Mouse (Mus musculus) MEL (cell line): ENCODE data around the gene Tepsin. TPM values are rescaled to one million over a fixed set of nuclear protein-coding genes. Genes with fewer than 3 reads are reported as not detected.

Experiments used
- DNase-seq: peaks from one replicate; pipeline ENCODE4 v3.0.0; 2011; ENCODE audit warnings: low read depth, low spot score
- H3K27ac ChIP-seq: 2 replicates; pipeline ENCODE4 v1.5.1; 2012; ENCODE audit warnings: low read depth, mild to moderate bottlenecking, control low read depth, low read length, moderate library complexity; ENCODE audit not compliant: control insufficient read depth
- H3K27me3 ChIP-seq, 2 experiments: fragments of 150-350 bp in 1 of 2; sonication (generic) in 1 of 2; 2 replicates each; pipeline ENCODE4 v1.6.1; 2012; ENCODE audit warnings: low read length in 2 of 2, mild to moderate bottlenecking in 2 of 2, improper control_type of control experiment in 1 of 2, moderate library complexity in 1 of 2; ENCODE audit not compliant: insufficient read depth in 2 of 2, control insufficient read depth in 1 of 2
- H3K36me3 ChIP-seq, 2 experiments: 2 replicates each; pipeline ENCODE4 v1.6.1; 2012 to 2014; ENCODE audit warnings: low read length in 2 of 2, improper control_type of control experiment in 1 of 2, inconsistent platforms in 1 of 2, mild to moderate bottlenecking in 1 of 2; ENCODE audit not compliant: insufficient read depth in 2 of 2, control insufficient read depth in 1 of 2
- H3K4me1 ChIP-seq, 2 experiments: fragments of 150-350 bp in 1 of 2; sonication (generic) in 1 of 2; 2 replicates each; pipeline ENCODE4 v1.6.1; 2012; ENCODE audit warnings: low read length in 2 of 2, improper control_type of control experiment in 1 of 2, mild to moderate bottlenecking in 1 of 2; ENCODE audit not compliant: insufficient read depth in 2 of 2, control insufficient read depth in 1 of 2
- H3K4me3 ChIP-seq, 2 experiments: fragments of 150-350 bp in 1 of 2; sonication (generic) in 1 of 2; 2 replicates each; pipeline ENCODE4 v1.5.1; 2012; ENCODE audit warnings: low read depth in 2 of 2, low read length in 2 of 2, mild to moderate bottlenecking in 2 of 2, moderate library complexity in 2 of 2, control low read depth in 1 of 2, improper control_type of control experiment in 1 of 2; ENCODE audit not compliant: control insufficient read depth in 1 of 2, insufficient read depth in 1 of 2
- H3K79me2 ChIP-seq: 2 replicates; pipeline ENCODE4 v1.6.1; 2012; ENCODE audit warnings: mild to moderate bottlenecking, low read length, moderate library complexity; ENCODE audit not compliant: control insufficient read depth, poor library complexity, insufficient read depth
- H3K9ac ChIP-seq: 2 replicates; pipeline ENCODE4 v1.6.1; 2012; ENCODE audit warnings: low read depth, mild to moderate bottlenecking, control low read depth, low read length, moderate library complexity; ENCODE audit not compliant: control insufficient read depth, poor library complexity, severe bottlenecking
- H3K9me3 ChIP-seq: fragments of 150-350 bp; sonication (generic); replicated peaks from 2 replicates; pipeline ENCODE4 v1.6.1; 2012; ENCODE audit warnings: mild to moderate bottlenecking, low read length, improper control_type of control experiment, moderate library complexity; ENCODE audit not compliant: insufficient read depth
- E2F4 ChIP-seq: IDR thresholded peaks from 2 replicates; pipeline ENCODE4 v1.6.1; 2011; ENCODE audit warnings: low read depth, low read length, improper control_type of control experiment, borderline replicate concordance
- JUND ChIP-seq: IDR thresholded peaks from 2 replicates; pipeline ENCODE4 v1.6.1; 2011; ENCODE audit warnings: low read depth, mild to moderate bottlenecking, improper control_type of control experiment, low read length
- NRF1 ChIP-seq: IDR thresholded peaks from 2 replicates; pipeline ENCODE4 v1.6.1; 2014; ENCODE audit warnings: low read depth, mild to moderate bottlenecking, inconsistent platforms, low read length, improper control_type of control experiment, moderate library complexity; ENCODE audit not compliant: poor library complexity, insufficient read depth, severe bottlenecking
- POLR2A ChIP-seq, 2 experiments: IDR thresholded peaks; 2 replicates each; pipeline ENCODE4 v1.6.1; 2011 to 2012; ENCODE audit warnings: low read length in 2 of 2, mild to moderate bottlenecking in 2 of 2, control low read depth in 1 of 2, improper control_type of control experiment in 1 of 2, low read depth in 1 of 2, moderate library complexity in 1 of 2; ENCODE audit not compliant: control insufficient read depth in 1 of 2, insufficient read depth in 1 of 2, poor library complexity in 1 of 2
- POLR2AphosphoS5 ChIP-seq: IDR thresholded peaks from 2 replicates; pipeline ENCODE4 v1.6.1; 2012; ENCODE audit warnings: low read depth, borderline replicate concordance, mild to moderate bottlenecking, inconsistent platforms, low read length, moderate library complexity, mixed read lengths
- RCOR1 ChIP-seq: IDR thresholded peaks from 2 replicates; pipeline ENCODE4 v1.6.1; 2012; ENCODE audit warnings: low read depth, mild to moderate bottlenecking, inconsistent platforms, low read length, improper control_type of control experiment
- SMC3 ChIP-seq: IDR thresholded peaks from 2 replicates; pipeline ENCODE4 v1.6.1; 2011; ENCODE audit warnings: low read depth, low read length, improper control_type of control experiment
- TAL1 ChIP-seq: IDR thresholded peaks from 2 replicates; pipeline ENCODE4 v1.6.1; 2012; ENCODE audit warnings: mild to moderate bottlenecking, inconsistent platforms, low read length, moderate library complexity, mixed read lengths
- TBP ChIP-seq: IDR thresholded peaks from 2 replicates; pipeline ENCODE4 v1.8.0; 2011; ENCODE audit warnings: low read depth, low read length, improper control_type of control experiment
- UBTF ChIP-seq: IDR thresholded peaks from 2 replicates; pipeline ENCODE4 v1.6.1; 2012; ENCODE audit warnings: low read depth, mild to moderate bottlenecking, inconsistent platforms, low read length, improper control_type of control experiment, moderate library complexity, borderline replicate concordance; ENCODE audit not compliant: insufficient read depth
- USF1 ChIP-seq: IDR thresholded peaks from 2 replicates; pipeline ENCODE4 v1.6.1; 2014; ENCODE audit warnings: low read depth, mild to moderate bottlenecking, inconsistent platforms, low read length, improper control_type of control experiment, moderate library complexity
- ZNF384 ChIP-seq: IDR thresholded peaks from 2 replicates; pipeline ENCODE4 v1.6.1; 2012; ENCODE audit warnings: low read depth, mild to moderate bottlenecking, inconsistent platforms, low read length, improper control_type of control experiment
- polyA plus RNA-seq, 2 experiments: library from polyadenylated mRNA; stranded (reverse) in 1 of 2; unstranded in 1 of 2; fragments of >175 nt in 1 of 2; fragments of >200 nt in 1 of 2; gene quantifications; 2 replicates each; pipeline versions ENCODE4 v1.2.1 to v1.2.4; 2012; ENCODE audit warnings: low replicate concordance in 2 of 2, low read depth in 1 of 2; ENCODE audit not compliant: insufficient read length in 2 of 2, insufficient read depth in 1 of 2, missing spikeins in 1 of 2
- total RNA-seq: library from RNA; depleted of rRNA; stranded (reverse); fragments of 300-350 nt; gene quantifications from 2 replicates; pipeline ENCODE4 v1.2.3, GENCODE M21; 2012

Tepsin gene
- total and polyA plus RNA-seq, 3 experiments: 14.3 to 16.6 TPM; not detected in 1

- H3K79me2 ChIP-seq: no peaks in the 10 kb centered on the region
- H3K9ac ChIP-seq: no peak overlapping the region
- H3K4me1 ChIP-seq: no peaks in the 10 kb centered on the region
- H3K27ac ChIP-seq: no peak overlapping the region
- DNase-seq: no peak
- H3K4me3 ChIP-seq: no peak overlapping the region
- no peaks in the 10 kb centered on the region; a peak in 1 of 4 replicates for H3K27me3 ChIP-seq
- H3K9me3 ChIP-seq: no peaks in the 10 kb centered on the region
- no peaks in the 10 kb centered on the region for H3K36me3 ChIP-seq
- TF ChIP-seq SMC3 (no peak), NRF1 (no peak), E2F4 (no peak), USF1 (no peak), TAL1 (no peak), TBP (no peak)
Measured at GRCm38 (mm10) chr11:120045341-120045740, 53.2 kb downstream of the Tepsin start.

DNA sequence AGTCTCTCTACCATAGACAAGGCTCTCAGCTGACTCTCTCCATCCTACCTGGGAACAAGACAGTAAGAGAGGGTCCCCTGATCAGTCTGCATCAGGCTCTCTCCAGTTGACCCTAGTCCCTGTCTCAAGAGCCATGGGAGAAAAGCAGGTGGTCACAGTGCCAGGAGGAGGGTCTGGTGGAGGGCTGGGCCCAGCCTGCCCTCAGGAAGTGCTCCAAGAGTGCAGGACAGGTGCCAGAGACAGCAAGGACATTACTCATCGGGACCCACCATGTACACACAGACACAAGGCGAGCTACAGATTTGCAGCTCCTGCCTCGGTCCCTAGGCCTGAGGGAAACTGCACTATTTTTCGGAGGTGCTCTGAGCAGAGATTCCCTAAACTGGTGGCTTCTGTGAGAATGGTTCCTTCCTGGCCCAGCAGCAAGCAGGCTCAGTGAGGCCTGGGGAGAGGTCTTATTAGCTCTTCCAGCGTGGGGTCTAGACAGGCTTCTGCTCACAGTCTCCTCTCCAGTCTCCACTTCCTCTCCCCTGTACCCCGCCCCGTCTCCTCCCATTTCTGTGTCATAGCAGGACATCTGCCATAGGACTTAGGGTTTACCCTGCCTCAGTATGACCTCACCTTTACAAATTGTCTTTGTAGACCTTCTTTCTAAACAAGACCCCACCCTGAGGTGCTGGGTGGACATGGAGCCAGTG is 56.2 kb downstream of the Tepsin start:
- no peak for TF ChIP-seq JUND
- TF ChIP-seq UBTF: no peak
- no peak for TF ChIP-seq POLR2A (IDR thresholded peaks at IDR 0.05; ENCODE audit: control insufficient read depth in 1 of 2, insufficient read depth in 1 of 2, low read depth in 1 of 2, low read length in 2 of 2, poor library complexity in 1 of 2)
- no peak for TF ChIP-seq POLR2AphosphoS5
- no peak for TF ChIP-seq ZNF384
- no peak for TF ChIP-seq RCOR1
- TF ChIP-seq USF1: no peak
- Histone ChIP-seq H3K9me3 (no peaks in the 10 kb centered on the region), H3K4me3 (peak overlapping the region in 1 of 2 experiments; percentile 4; a peak in 1 of 4 replicates), H3K27ac (no peak overlapping the region), H3K27me3 (no peaks in the 10 kb centered on the region; a peak in 1 of 4 replicates), H3K36me3 (no peaks in the 10 kb centered on the region), H3K79me2 (no peaks in the 10 kb centered on the region), H3K9ac (no peak overlapping the region), H3K4me1 (no peaks in the 10 kb centered on the region)
- peak; percentile 34 for DNase-seq
